Mouse (Mus musculus): ENCODE data around the gene Tnik.

Gene Tnik

DNA sequence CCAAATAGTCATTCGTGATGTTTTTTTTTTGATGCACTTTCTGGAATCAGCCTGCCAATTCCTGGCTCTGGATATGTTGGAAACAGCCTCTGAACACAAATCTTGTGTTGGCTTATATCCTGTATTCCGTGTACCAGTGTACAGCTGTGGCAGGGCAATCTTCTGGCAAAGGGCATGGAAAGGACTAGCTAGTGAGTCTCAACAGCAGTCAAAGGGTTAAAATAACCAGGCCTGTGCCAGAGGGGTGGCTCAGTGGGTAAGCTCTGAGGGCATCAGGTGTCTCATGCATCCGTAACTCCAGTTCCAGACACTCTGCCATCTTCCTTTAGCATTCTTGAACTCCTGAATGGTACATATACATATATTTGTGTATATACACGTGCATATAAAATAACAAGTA lies 83.5 kb downstream of the Tnik start:
- no peak for DNase-seq (ENCODE audit: low spot score in 2 of 2)

GRCm38 (mm10) chr3:28348746-28349145 lies 85.7 kb downstream of the Tnik start:
- no peak for DNase-seq (ENCODE audit: low spot score in 2 of 2)

DNA sequence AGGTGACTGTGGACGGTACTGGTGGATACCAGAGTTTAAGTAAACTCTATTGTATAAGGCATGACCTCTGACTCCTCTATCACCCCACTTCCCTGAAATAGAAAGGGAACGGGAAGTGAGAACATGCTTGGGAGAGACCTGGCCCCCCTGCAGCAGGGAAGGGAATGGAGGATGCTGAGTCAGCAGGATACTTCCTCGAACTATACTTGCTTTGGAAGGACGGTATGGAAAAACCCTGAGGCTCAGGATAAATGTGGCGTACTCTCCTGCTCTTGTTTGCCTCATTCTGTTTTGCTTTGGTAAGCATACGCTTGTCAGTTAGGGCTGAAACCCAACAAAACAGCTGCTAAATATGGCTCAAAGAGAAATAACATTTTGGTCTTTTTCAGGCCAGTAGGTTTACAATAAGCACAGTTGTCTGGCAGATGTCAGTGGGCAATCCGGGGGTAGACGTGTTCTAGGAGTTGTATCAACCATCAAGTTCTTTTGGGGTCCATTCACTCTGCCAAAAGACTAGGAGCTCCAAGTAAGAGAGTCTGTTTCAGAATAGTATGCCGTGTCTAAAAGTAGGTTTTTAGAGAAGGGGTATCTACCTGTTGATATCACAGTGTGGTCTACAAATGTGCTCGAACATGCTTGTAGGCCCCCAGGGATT lies 87.3 kb downstream of the Tnik start:
- no peak for DNase-seq (ENCODE audit: low spot score in 2 of 2)

DNA sequence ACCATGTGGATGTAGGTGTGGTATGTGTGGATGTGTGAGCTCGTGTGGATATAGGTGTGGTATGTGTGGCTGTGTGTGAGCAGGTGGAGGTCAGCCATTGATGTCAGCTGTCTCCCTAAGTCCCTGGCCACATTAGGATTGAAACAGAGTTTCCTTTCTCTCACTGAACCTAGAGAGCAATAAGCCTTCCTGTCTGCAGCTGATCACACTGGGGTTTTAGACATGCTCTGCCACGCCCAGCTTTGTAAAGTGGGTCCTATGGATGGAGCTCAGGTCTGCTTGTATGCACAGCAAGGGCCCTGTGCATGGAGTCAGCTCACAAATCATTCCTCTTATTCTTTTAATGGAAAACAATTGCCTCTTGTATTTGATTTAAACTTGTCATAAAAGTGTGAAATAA lies 95.4 kb downstream of the Tnik start:
- DNase-seq (ENCODE audit: low spot score in 2 of 2) = no peak

DNA sequence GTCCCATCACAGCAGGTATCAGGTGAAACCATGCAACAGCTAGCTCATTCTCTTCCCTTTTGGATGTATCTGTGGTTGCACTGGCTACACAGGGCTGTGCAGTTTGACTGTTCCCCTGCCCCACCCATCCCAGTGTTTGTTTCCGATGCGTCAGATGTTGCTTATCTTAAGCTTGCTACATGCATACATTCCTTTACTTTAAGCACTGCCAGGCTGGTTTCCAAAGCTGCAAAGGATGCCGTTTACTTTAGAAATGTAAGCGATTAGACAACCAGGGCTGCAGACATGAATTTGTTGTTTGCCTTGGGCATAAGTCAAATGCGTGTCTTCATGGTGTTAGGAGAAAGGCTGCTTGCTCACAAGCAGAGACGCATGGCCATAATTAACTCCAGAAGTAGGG lies 96.1 kb downstream of the Tnik start:
- DNase-seq (ENCODE audit: low spot score in 2 of 2) = no peak

GRCm38 (mm10) chr3:28361056-28361455 lies 98.0 kb downstream of the Tnik start:
- no peak for DNase-seq (ENCODE audit: low spot score in 2 of 2)

GRCm38 (mm10) chr3:28363441-28364125 lies 100.6 kb downstream of the Tnik start:
- DNase-seq (ENCODE audit: low spot score in 2 of 2) = no peak

DNA sequence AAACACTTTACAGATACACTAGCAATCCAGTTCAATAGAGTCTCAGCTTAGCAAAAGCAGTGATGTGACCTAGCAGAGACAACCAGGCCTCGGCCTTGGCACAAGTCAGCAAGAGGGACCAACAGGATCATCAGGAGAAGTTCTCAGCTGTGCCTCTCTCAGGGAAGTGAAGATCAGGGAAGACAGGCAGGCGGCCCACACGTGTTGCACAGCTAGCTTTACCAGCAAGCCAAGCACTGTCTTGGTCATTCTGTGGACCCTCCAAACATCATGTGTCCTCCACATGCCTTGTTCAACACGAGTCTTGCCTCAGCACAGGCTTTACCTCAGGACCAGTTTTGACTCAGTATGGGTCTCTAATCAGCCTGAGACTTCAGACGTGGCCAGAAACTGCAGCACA lies 105.7 kb downstream of the Tnik start:
- DNase-seq (ENCODE audit: low spot score in 2 of 2) = no peak

- no peak for DNase-seq (ENCODE audit: low spot score in 2 of 2)
Measured at GRCm38 (mm10) chr3:28369266-28369665, 106.3 kb downstream of the Tnik start.

DNA sequence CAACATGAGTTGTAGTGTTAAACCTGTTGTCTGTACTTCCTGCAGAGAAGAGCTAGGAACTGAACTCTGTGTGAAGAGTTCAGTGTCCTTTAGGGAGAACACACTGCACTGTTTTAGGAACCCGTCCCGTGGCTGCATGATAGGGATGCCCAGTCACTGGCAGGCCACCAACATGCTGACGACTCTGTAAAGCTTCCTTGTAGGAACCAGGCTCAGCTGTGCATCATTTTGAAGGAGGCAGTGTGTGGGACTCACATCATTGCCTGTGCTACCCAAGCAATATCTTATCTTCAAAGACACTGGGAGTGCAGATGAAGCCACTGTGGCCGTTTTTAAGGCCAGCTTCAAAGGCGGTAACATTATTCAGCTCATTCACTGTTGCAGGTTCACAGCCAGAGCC lies 106.7 kb downstream of the Tnik start:
- no peak for DNase-seq (ENCODE audit: low spot score in 2 of 2)

- no peak for DNase-seq (ENCODE audit: low spot score in 2 of 2)
Measured at GRCm38 (mm10) chr3:28371583-28371982, 108.6 kb downstream of the Tnik start.

GRCm38 (mm10) chr3:28372459-28372858 lies 109.4 kb downstream of the Tnik start:
- no peak for DNase-seq (ENCODE audit: low spot score in 2 of 2)

DNA sequence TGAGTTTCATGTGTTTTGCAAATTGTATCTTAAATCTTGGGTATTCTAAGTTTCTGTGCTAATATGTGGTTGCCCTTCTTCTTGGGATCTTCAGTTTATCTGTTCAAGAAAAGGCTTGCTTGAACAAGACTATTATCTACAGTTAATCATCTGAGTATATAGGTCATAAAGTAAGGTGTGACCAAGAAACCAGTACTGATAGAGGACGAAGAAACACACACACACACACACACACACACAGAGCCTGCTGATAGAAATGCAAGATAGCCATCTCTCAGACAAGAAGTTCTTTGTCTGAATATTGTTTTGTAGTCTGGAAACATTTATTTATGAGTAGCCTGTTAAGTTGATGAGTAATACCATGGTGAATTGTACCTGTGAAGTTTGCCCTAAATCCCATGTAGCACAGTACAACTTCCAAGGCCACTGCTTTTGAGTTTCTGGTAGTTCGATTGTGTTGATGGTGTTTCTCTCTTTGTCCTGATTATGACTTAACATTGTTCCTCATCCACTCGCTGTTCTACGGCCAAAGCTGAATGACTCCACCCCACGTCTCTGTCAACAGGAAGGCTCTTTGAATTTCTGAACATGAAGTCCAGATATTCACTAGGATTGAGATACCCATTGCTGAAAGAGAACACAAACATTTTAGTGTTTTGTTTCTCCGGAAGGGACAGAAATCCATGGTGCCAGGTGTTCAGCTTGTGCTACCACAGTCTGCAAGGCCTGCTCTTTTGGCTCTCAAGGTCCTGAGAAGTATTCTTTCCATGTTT lies 111.9 kb downstream of the Tnik start:
- DNase-seq (ENCODE audit: low spot score in 2 of 2) = no peak

DNA sequence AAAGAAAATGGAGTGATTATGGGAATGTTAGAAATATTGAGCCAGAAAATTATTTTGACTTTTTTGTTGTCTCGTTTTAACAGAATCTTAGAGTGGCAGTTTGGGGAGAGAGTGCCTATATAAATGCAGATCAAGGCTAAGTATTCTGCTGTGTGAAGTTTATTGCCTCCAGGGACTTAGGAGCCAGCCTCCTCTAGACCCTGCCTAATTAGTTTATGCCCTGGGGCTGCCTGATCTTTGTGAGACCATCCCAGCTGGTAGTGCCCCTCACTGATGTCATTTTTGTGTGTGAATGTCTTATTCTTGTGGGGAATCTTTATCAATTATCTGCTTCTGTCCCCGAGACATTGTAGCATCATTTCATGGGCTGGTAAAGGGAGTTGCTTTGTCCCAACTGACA lies 117.2 kb downstream of the Tnik start:
- no peak for DNase-seq (ENCODE audit: low spot score in 2 of 2)

DNA sequence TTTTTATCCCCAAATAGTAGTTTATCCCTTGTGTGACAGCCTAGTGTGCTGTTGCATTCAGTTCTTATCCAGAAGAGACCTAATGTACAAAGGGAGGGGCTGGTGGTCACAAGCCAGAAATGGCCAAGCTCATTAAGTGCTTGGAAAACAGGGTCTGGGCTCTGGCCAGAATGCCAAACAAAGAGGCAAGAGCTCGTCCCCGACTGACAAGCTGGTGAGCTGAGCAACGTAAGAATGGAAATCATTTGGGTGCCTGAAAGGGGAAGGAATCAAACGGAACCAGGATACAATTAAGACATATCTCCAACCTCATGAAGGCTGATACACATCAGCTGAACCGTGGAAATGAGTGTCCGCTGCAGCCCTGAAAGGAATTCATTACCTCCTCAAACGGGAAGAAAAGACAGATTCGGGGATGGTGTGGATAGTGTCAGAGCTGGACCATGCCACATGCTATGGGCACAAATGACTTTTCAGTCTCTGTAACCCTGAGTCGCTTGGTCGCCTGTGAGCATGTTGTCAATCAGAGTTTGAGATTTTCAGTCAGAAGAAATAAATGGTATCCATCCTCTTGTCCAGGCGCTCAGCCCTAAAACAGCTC lies 120.6 kb downstream of the Tnik start:
- DNase-seq (ENCODE audit: low spot score in 2 of 2) = no peak

DNA sequence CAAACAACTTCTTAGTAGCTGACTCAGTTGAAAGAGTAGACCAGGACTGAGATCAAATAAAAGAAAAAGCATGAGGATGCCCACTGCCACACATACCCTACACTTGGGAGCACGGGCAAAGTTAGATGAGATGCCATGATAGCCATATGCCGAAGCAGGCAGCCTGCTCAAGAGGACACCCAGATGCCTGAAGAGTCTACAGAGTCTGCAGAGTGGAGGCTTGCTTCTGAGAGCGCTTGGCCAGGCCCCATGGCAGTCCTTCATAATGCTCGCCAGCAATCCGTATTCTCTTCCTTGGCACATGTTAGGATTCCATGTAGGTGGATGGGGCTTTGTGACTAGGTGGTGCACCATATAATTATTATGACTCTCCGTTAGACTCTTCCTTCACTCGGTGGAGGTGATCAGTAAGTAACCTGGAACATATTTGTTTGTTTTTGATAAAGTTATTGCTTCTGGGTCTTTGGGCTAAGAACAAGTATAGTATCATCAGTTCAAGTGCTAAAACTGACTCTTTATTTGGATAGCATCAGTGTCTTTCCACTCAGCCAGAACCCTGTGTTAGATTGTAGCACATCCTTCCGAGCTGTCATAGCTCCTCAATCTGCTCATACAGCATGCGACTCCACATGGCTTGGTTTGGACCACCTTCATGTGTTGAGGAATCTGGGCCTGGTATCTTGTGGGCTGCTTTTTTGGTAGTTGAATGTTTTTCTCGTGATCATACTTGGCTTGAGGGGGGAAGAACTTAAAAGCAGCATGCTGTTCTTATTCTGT lies 122.4 kb downstream of the Tnik start:
- no peak for DNase-seq (ENCODE audit: low spot score in 2 of 2)

DNA sequence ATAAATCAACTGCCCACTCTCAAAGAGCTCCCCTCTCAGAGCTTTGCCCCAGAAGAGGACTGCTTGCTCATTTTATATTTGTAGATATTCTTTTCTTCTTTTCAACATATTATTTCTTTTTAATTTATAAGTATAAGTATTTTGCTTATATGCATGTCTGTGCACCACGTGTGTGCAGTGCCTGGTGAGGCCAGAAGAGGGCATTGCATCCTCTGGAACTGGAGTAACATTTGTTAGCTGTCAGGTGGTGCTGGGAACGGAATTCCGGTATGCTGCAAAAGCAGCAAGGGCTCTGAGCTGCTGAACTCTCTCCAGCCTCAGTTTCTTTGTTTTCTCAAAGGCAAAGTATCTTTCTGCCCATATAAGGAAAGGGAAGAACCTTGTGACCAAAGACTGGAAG lies 125.5 kb downstream of the Tnik start:
- no peak for DNase-seq (ENCODE audit: low spot score in 2 of 2)

DNA sequence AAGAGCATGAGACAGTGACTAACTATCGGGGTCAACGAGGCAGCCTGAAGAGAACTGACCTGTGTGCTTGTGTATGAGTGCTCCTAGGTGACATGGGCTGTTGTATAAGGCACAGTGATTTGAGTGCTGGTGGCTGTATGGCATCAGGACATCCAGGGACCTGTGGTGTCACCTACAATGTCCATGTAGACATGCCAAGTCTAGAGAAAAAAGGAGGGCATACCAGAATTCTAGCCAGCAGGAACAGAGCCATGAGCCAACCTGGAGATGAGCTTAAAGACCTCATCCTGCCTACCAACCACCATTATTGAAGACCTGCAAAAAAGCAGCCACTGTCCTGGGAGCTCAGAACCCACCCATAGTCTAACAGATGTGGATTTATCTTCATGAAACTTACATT lies 127.2 kb downstream of the Tnik start:
- DNase-seq (ENCODE audit: low spot score in 2 of 2) = no peak

DNA sequence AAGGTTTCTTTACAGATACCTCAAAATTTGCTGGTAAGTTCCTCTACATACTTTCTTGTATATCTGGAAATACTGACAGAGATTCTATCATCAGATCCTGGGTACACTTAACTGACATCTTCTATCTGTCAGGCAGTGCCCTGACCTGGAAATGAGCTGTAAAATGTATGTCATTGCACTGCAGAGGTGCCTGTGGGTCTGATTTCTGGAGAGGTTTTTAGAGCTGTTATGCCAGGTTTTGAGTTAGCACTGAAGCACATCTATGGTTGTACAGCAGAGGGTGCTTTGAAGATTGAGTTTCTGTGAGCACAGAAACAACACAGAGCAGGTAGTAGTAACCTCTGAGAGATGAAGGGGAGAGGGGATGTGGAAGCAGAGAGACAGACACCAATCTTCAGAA lies 129.5 kb downstream of the Tnik start:
- DNase-seq (ENCODE audit: low spot score in 2 of 2) = no peak

GRCm38 (mm10) chr3:28398781-28399180 lies 135.8 kb downstream of the Tnik start:
- no peak for DNase-seq (ENCODE audit: low spot score in 2 of 2)

GRCm38 (mm10) chr3:28399593-28400216 lies 136.7 kb downstream of the Tnik start:
- DNase-seq (ENCODE audit: low spot score in 2 of 2) = no peak

Data from spleen, postnatal 36 days (tissue).